Mouse (Mus musculus): Measurements from ENCODE around the gene Plekha4. TPM values are rescaled to one million over a fixed set of nuclear protein-coding genes. Genes with fewer than 3 reads are reported as not detected.

Plekha4 gene
- polyA plus RNA-seq, 1 experiment from 2014 or later, result 7.3 TPM

- Histone ChIP-seq H3K27me3 (replicated peaks; ENCODE audit: control insufficient read depth, insufficient read depth, low read length) (no peaks in the 10 kb centered on the region), H3K9ac (ENCODE audit: low read depth, low read length) (peak within 1 kb of the TSS; percentile 48), H3K9me3 (ENCODE audit: control insufficient read depth, low read length) (no peaks in the 10 kb centered on the region), H3K36me3 (ENCODE audit: control insufficient read depth, insufficient read depth, low read length) (no peaks in the 10 kb centered on the region), H3K4me3 (ENCODE audit: low read depth, low read length) (no peak within 1 kb of the TSS), H3K27ac (replicated peaks; ENCODE audit: low read depth, low read length) (no peak within 1 kb of the TSS), H3K4me1 (ENCODE audit: control insufficient read depth, insufficient read depth, low read length) (no peaks in the 10 kb centered on the region), H3K4me2 (ENCODE audit: low read depth, low read length) (no peak within 1 kb of the TSS)
- ATAC-seq (ENCODE audit: low read depth) (no peak), DNase-seq (ENCODE audit: low spot score) (no peak)
- 15% methylated on average over 8 of the region's 8 CpGs for WGBS
Measured at GRCm38 (mm10) chr7:45554744-45555143, 28.6 kb downstream of the Plekha4 start, which contains the start of gene Hsd17b14. Hsd17b14 (plus strand) TSS chr7:45554893.

- H3K4me2 ChIP-seq (ENCODE audit: low read depth, low read length), result no peak overlapping the region
Measured at GRCm38 (mm10) chr7:45555787-45556186, 29.7 kb downstream of the Plekha4 start.

GRCm38 (mm10) chr7:45558907-45559306 is 32.8 kb downstream of the Plekha4 start:
- Histone ChIP-seq H3K4me2 (ENCODE audit: low read depth, low read length) (no peak overlapping the region), H3K27ac (replicated peaks; ENCODE audit: low read depth, low read length) (no peak overlapping the region), H3K9me3 (ENCODE audit: control insufficient read depth, low read length) (no peaks in the 10 kb centered on the region), H3K9ac (ENCODE audit: low read depth, low read length) (no peak overlapping the region), H3K4me3 (ENCODE audit: low read depth, low read length) (no peak overlapping the region), H3K4me1 (ENCODE audit: control insufficient read depth, insufficient read depth, low read length) (peaks cover 6% of the 10 kb centered on the region), H3K27me3 (replicated peaks; ENCODE audit: control insufficient read depth, insufficient read depth, low read length) (no peaks in the 10 kb centered on the region), H3K36me3 (ENCODE audit: control insufficient read depth, insufficient read depth, low read length) (no peaks in the 10 kb centered on the region)
- 43% methylated on average over 6 of the region's 6 CpGs for WGBS
- DNase-seq (ENCODE audit: low spot score), result no peak
- no peak for ATAC-seq (ENCODE audit: low read depth)

More at GRCm38 (mm10) chr7:45555787-45556186, 29.7 kb downstream of the Plekha4 start:
- H3K4me3 ChIP-seq (ENCODE audit: low read depth, low read length), result no peak overlapping the region
- ATAC-seq (ENCODE audit: low read depth) (peak; percentile 41; the same call in 1 of the 2 replicates), DNase-seq (ENCODE audit: low spot score) (peak; percentile 72)
- H3K36me3 ChIP-seq (ENCODE audit: control insufficient read depth, insufficient read depth, low read length), result no peaks in the 10 kb centered on the region
- no peaks in the 10 kb centered on the region for H3K4me1 ChIP-seq (ENCODE audit: control insufficient read depth, insufficient read depth, low read length)
- 26% methylated on average over 8 of the region's 8 CpGs for WGBS
- H3K27me3 ChIP-seq (replicated peaks; ENCODE audit: control insufficient read depth, insufficient read depth, low read length), result no peaks in the 10 kb centered on the region
- no peak overlapping the region; the same call in 1 of the 2 replicates for H3K9ac ChIP-seq (ENCODE audit: low read depth, low read length)
- H3K27ac ChIP-seq (replicated peaks; ENCODE audit: low read depth, low read length), result no peak overlapping the region
- no peaks in the 10 kb centered on the region for H3K9me3 ChIP-seq (ENCODE audit: control insufficient read depth, low read length)

GRCm38 (mm10) chr7:45560241-45560640 is 34.1 kb downstream of the Plekha4 start:
- Histone ChIP-seq H3K4me2 (ENCODE audit: low read depth, low read length) (no peak overlapping the region), H3K9me3 (ENCODE audit: control insufficient read depth, low read length) (no peaks in the 10 kb centered on the region), H3K27me3 (replicated peaks; ENCODE audit: control insufficient read depth, insufficient read depth, low read length) (no peaks in the 10 kb centered on the region), H3K4me3 (ENCODE audit: low read depth, low read length) (no peak overlapping the region), H3K36me3 (ENCODE audit: control insufficient read depth, insufficient read depth, low read length) (no peaks in the 10 kb centered on the region), H3K27ac (replicated peaks; ENCODE audit: low read depth, low read length) (no peak overlapping the region), H3K9ac (ENCODE audit: low read depth, low read length) (no peak overlapping the region), H3K4me1 (ENCODE audit: control insufficient read depth, insufficient read depth, low read length) (peaks cover 6% of the 10 kb centered on the region)
- DNase-seq (ENCODE audit: low spot score), result no peak
- no peak for ATAC-seq (ENCODE audit: low read depth)
- WGBS, result 83% methylated on average over 7 of the region's 7 CpGs

- H3K4me2 ChIP-seq (ENCODE audit: low read depth, low read length), result 0 out of 2 replicates have a peak overlapping the region, but pooled peaks have one; percentile 20
- WGBS, result 19% methylated on average over 17 of the region's 17 CpGs
- peak overlapping the region; percentile 45; the same call in 1 of the 2 replicates for H3K9ac ChIP-seq (ENCODE audit: low read depth, low read length)
- peaks cover 6% of the 10 kb centered on the region for H3K4me1 ChIP-seq (ENCODE audit: control insufficient read depth, insufficient read depth, low read length)
- ATAC-seq (ENCODE audit: low read depth) (peak; percentile 79), DNase-seq (ENCODE audit: low spot score) (peak; percentile 80)
- H3K27me3 ChIP-seq (replicated peaks; ENCODE audit: control insufficient read depth, insufficient read depth, low read length), result no peaks in the 10 kb centered on the region
- H3K4me3 ChIP-seq (ENCODE audit: low read depth, low read length), result no peak overlapping the region
- H3K36me3 ChIP-seq (ENCODE audit: control insufficient read depth, insufficient read depth, low read length), result no peaks in the 10 kb centered on the region
- no peak overlapping the region for H3K27ac ChIP-seq (replicated peaks; ENCODE audit: low read depth, low read length)
- no peaks in the 10 kb centered on the region for H3K9me3 ChIP-seq (ENCODE audit: control insufficient read depth, low read length)
Measured at GRCm38 (mm10) chr7:45560843-45561623, 34.9 kb downstream of the Plekha4 start.

GRCm38 (mm10) chr7:45561624-45562520 is 35.7 kb downstream of the Plekha4 start:
- ATAC-seq (ENCODE audit: low read depth), result peak; percentile 69
- no peaks in the 10 kb centered on the region for H3K9me3 ChIP-seq (ENCODE audit: control insufficient read depth, low read length)
- H3K4me2 ChIP-seq (ENCODE audit: low read depth, low read length), result 0 out of 2 replicates have a peak overlapping the region, but pooled peaks have one; percentile 20
- H3K4me3 ChIP-seq (ENCODE audit: low read depth, low read length), result no peak overlapping the region
- H3K36me3 ChIP-seq (ENCODE audit: control insufficient read depth, insufficient read depth, low read length), result no peaks in the 10 kb centered on the region
- H3K4me1 ChIP-seq (ENCODE audit: control insufficient read depth, insufficient read depth, low read length), result peaks cover 6% of the 10 kb centered on the region
- 33% methylated on average over 11 of the region's 12 CpGs for whole genome bisulfite sequencing
- H3K27me3 ChIP-seq (replicated peaks; ENCODE audit: control insufficient read depth, insufficient read depth, low read length), result no peaks in the 10 kb centered on the region
- no peak overlapping the region; the same call in 1 of the 2 replicates for H3K27ac ChIP-seq (replicated peaks; ENCODE audit: low read depth, low read length)
- DNase-seq (ENCODE audit: low spot score), result peak; percentile 68
- peak overlapping the region; percentile 45; the same call in 1 of the 2 replicates for H3K9ac ChIP-seq (ENCODE audit: low read depth, low read length)

GRCm38 (mm10) chr7:45564811-45565210 is 38.7 kb downstream of the Plekha4 start:
- no peak overlapping the region for H3K4me2 ChIP-seq (ENCODE audit: low read depth, low read length)
- no peak for ATAC-seq (ENCODE audit: low read depth)

GRCm38 (mm10) chr7:45565446-45565845 is 39.3 kb downstream of the Plekha4 start:
- Histone ChIP-seq H3K27me3 (replicated peaks; ENCODE audit: control insufficient read depth, insufficient read depth, low read length) (no peaks in the 10 kb centered on the region), H3K9me3 (ENCODE audit: control insufficient read depth, low read length) (no peaks in the 10 kb centered on the region), H3K4me1 (ENCODE audit: control insufficient read depth, insufficient read depth, low read length) (peaks cover 18% of the 10 kb centered on the region), H3K9ac (ENCODE audit: low read depth, low read length) (no peak overlapping the region), H3K27ac (replicated peaks; ENCODE audit: low read depth, low read length) (no peak overlapping the region), H3K4me2 (ENCODE audit: low read depth, low read length) (no peak overlapping the region), H3K36me3 (ENCODE audit: control insufficient read depth, insufficient read depth, low read length) (no peaks in the 10 kb centered on the region), H3K4me3 (ENCODE audit: low read depth, low read length) (no peak overlapping the region)
- WGBS, result 87% methylated on average over 9 of the region's 9 CpGs
- DNase-seq (ENCODE audit: low spot score), result no peak
- no peak for ATAC-seq (ENCODE audit: low read depth)

More at GRCm38 (mm10) chr7:45564811-45565210, 38.7 kb downstream of the Plekha4 start:
- H3K27me3 ChIP-seq (replicated peaks; ENCODE audit: control insufficient read depth, insufficient read depth, low read length), result no peaks in the 10 kb centered on the region
- peak; percentile 17 for DNase-seq (ENCODE audit: low spot score)
- no peaks in the 10 kb centered on the region for H3K36me3 ChIP-seq (ENCODE audit: control insufficient read depth, insufficient read depth, low read length)
- H3K4me1 ChIP-seq (ENCODE audit: control insufficient read depth, insufficient read depth, low read length), result peaks cover 18% of the 10 kb centered on the region
- H3K4me3 ChIP-seq (ENCODE audit: low read depth, low read length), result no peak overlapping the region
- no peak overlapping the region for H3K9ac ChIP-seq (ENCODE audit: low read depth, low read length)
- 77% methylated on average over 2 of the region's 2 CpGs for WGBS
- no peaks in the 10 kb centered on the region for H3K9me3 ChIP-seq (ENCODE audit: control insufficient read depth, low read length)
- H3K27ac ChIP-seq (replicated peaks; ENCODE audit: low read depth, low read length), result no peak overlapping the region
